In the genomic region with DNA sequence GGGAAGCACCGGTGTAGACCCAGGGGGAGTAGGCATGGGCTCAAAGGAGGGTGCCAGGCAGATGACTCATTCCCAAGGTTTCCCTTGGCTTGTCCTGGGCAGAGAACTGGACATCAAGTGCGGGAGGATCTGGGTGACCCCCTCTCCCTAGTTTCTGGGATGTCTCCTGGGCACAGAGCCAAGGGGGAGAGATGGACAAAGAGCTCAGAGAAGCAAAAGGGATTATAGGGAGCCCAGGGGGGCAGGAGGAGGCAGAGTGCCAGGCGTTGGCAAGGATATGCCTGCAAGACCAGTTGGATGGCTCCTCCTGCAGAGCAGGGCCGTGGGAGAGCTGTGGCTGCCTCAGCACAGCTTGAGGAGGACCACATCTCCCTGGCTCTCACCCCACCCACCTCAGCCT, we compare ENCODE assay signal across 9 mouse cellular contexts. TPM values are rescaled to one million over a fixed set of nuclear protein-coding genes. Genes with fewer than 3 reads are reported as not detected.
DNase-seq lines count a peak whose midpoint lies in the region; ATAC-seq lines count a peak whose summit lies in the region.
"Had no signal": no experiment of that assay in that cellular context is flagged by ENCODE, and none has a peak within 500 bp of the region (broad histone marks: within the 10 kb centered on the region; RNA-seq: fewer than 3 reads in every experiment).

No protein-coding gene starts in this region.

- 50% methylated on average over 4 of the region's 4 CpGs for WGBS in neural tube, embryonic 13.5 days
- 31% methylated on average over 4 of the region's 4 CpGs for WGBS in hindbrain, embryonic 16.5 days
- WGBS in limb, embryonic 13.5 days = 78% methylated on average over 4 of the region's 4 CpGs

- peaks cover 74% of the 10 kb centered on the region for H3K4me1 ChIP-seq in neural tube, embryonic 13.5 days (replicated peaks)
- H3K4me1 ChIP-seq in hindbrain, embryonic 16.5 days (ENCODE audit: control insufficient read depth, insufficient read depth, low read depth, low read length) = peaks cover 45% of the 10 kb centered on the region
- H3K4me1 ChIP-seq in limb, embryonic 13.5 days = peaks cover 48% of the 10 kb centered on the region

- intact Hi-C loops in gastrocnemius, postnatal 14 days (cut with DNase I; ENCODE audit: low total_unique reads) = no loop called here

- no peak overlapping the region for H3K4me3 ChIP-seq in neural tube, embryonic 13.5 days
- no peak overlapping the region for H3K4me3 ChIP-seq in hindbrain, embryonic 16.5 days (ENCODE audit: low read length)
- H3K4me3 ChIP-seq in limb, embryonic 13.5 days = no peak overlapping the region
- H3K4me3 ChIP-seq: heart, embryonic 15.5 days had no signal

- peak overlapping the region; percentile 20 for H3K4me2 ChIP-seq in neural tube, embryonic 13.5 days
- peak overlapping the region; percentile 16; the same call in 1 of the 2 replicates for H3K4me2 ChIP-seq in hindbrain, embryonic 16.5 days (ENCODE audit: low read length)
- no peak overlapping the region for H3K4me2 ChIP-seq in limb, embryonic 13.5 days (replicated peaks)
- H3K4me2 ChIP-seq: heart, embryonic 15.5 days had no signal

- no peak for DNase-seq in neural tube, embryonic 10.5 days (ENCODE audit: extremely low spot score, low spot score)
- peak; percentile 52 for DNase-seq in cerebellum, adult 9-10 months
- peak; percentile 57 for DNase-seq in right cerebral cortex, adult 18-20 months
- no peak for DNase-seq in thymus, postnatal 14 days
- DNase-seq in gastrocnemius, postnatal 14 days = no peak

- H3K27me3 ChIP-seq in neural tube, embryonic 13.5 days = no peaks in the 10 kb centered on the region
- no peaks in the 10 kb centered on the region for H3K27me3 ChIP-seq in hindbrain, embryonic 16.5 days (replicated peaks; ENCODE audit: control insufficient read depth, insufficient read depth, low read length)
- H3K27me3 ChIP-seq in limb, embryonic 13.5 days = no peaks in the 10 kb centered on the region
- H3K27me3 ChIP-seq: heart, embryonic 15.5 days had no signal

- peak; percentile 28 for ATAC-seq in neural tube, embryonic 13.5 days (ENCODE audit: low read depth)
- ATAC-seq in hindbrain, embryonic 16.5 days = peak; percentile 72
- ATAC-seq in limb, embryonic 13.5 days (ENCODE audit: low FRiP score, low read depth) = no peak

- H3K9ac ChIP-seq in neural tube, embryonic 13.5 days = peak overlapping the region; percentile 38
- H3K9ac ChIP-seq in hindbrain, embryonic 16.5 days (ENCODE audit: low read depth, low read length) = peak overlapping the region; percentile 32
- H3K9ac ChIP-seq in limb, embryonic 13.5 days = 0 out of 2 replicates have a peak overlapping the region, but pooled peaks have one; percentile 50
- H3K9ac ChIP-seq: heart, embryonic 15.5 days had no signal

- no peaks in the 10 kb centered on the region for H3K36me3 ChIP-seq in neural tube, embryonic 13.5 days
- H3K36me3 ChIP-seq in hindbrain, embryonic 16.5 days (ENCODE audit: control insufficient read depth, insufficient read depth, low read length) = no peaks in the 10 kb centered on the region
- peaks cover 17% of the 10 kb centered on the region for H3K36me3 ChIP-seq in limb, embryonic 13.5 days
- H3K36me3 ChIP-seq: heart, embryonic 15.5 days had no signal

- H3K27ac ChIP-seq in neural tube, embryonic 13.5 days (replicated peaks) = peak overlapping the region; percentile 85
- peak overlapping the region; percentile 71 for H3K27ac ChIP-seq in hindbrain, embryonic 16.5 days (ENCODE audit: low read depth, low read length)
- no peak overlapping the region for H3K27ac ChIP-seq in limb, embryonic 13.5 days
- H3K27ac ChIP-seq: heart, embryonic 15.5 days had no signal

- no peaks in the 10 kb centered on the region for H3K9me3 ChIP-seq in neural tube, embryonic 13.5 days
- H3K9me3 ChIP-seq in hindbrain, embryonic 16.5 days (ENCODE audit: control insufficient read depth, low read length) = no peaks in the 10 kb centered on the region
- H3K9me3 ChIP-seq in limb, embryonic 13.5 days = no peaks in the 10 kb centered on the region
- H3K9me3 ChIP-seq: heart, embryonic 15.5 days had no signal

RNA-seq across cellular contexts. Expression of a gene that starts 4.3 kb away (rescaled TPM):
- polyA plus RNA-seq in neural tube, embryonic 13.5 days (2015; fragmentation: Nextera tagmentation; extraction: Ambion mirVana) = 28.5 and 29.0 TPM in 2 replicates
- polyA plus RNA-seq in hindbrain, embryonic 16.5 days (2015; fragmentation: Nextera tagmentation; extraction: Ambion mirVana) = 30.8 and 33.0 TPM in 2 replicates
- polyA plus RNA-seq in limb, embryonic 13.5 days (2015; fragmentation: Nextera tagmentation; extraction: Ambion mirVana) = 18.9 and 19.5 TPM in 2 replicates
- 1 to 10 TPM; 2.8 to 3.5 TPM for total RNA-seq in gastrocnemius, postnatal 14 days (2021)

Comparison
In these comparisons a context has a peak if more than half of its experiments do, and no peak if none do; other contexts are left out.
1. DNase-seq: peak in cerebellum, adult 9-10 months (single experiment) and right cerebral cortex, adult 18-20 months (single experiment); none in neural tube, embryonic 10.5 days (single experiment), thymus, postnatal 14 days (single experiment) and gastrocnemius, postnatal 14 days (single experiment).
2. Peak in every context shown above with its lines, with median percentiles within 50 percentile points of each other: H3K9ac ChIP-seq.